Mouse (Mus musculus) embryonic stem cell, embryonic (primary cell): ENCODE results near the gene Vmn2r37.
"Not testable (repeated sequence)": the region's sequence is repeated elsewhere in the genome, so short reads cannot be mapped to it uniquely, and the experiment has no call there.

Source experiments
- CTCF ChIA-PET, 4 experiments: fragments of 300-600 bp in 2 of 4; fragments of 350-600 bp in 2 of 4; sonication (Branson Sonifier 250); formaldehyde crosslinking; loops; one replicate each; lab custom pipeline; 2022; ENCODE audit warnings: inconsistent platforms in 2 of 4; lab: Charles Lee
- POLR2A ChIA-PET, 4 experiments: fragments of 300-600 bp in 2 of 4; fragments of 350-600 bp in 2 of 4; sonication (Branson Sonifier 250); formaldehyde crosslinking; loops; one replicate each; lab custom pipeline; 2022; ENCODE audit warnings: antibody characterized with exemption in 4 of 4, inconsistent platforms in 1 of 4; lab: Charles Lee

Vmn2r37 gene

DNA sequence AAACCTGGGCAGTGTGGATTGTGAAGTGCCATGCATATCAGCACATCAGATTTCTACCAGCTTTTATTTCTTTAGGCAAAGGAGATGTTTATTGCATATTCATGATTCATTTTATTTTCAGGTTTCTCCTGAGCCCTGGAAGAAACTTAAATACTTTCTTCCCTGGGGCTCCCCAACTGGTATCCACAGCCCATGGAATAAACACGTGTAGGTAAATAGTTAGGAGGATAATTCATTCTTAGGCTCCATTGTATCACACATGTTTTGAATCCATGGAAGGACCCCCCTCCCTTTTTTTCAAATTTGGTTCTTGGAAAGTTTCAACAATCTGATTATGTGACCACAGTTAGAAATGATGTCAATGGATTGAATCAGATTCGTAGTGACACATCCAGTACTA lies at the start of gene Vmn2r37:
Gene Vmn2r37 (minus strand): TSS at position 101 of the 400 bp plus-strand sequence.
- CTCF ChIA-PET, POLR2A ChIA-PET: not testable (repeated sequence)
